Mouse (Mus musculus): ENCODE measurements at regions not wholly inside any gene's neighbourhood (a gene's known extent, or its start where the extent isn't known, plus 50 kb on each side); places are given as distances from the start of the nearest gene placed in this dataset.

- no peak for TF ChIP-seq POLR2A (IDR thresholded peaks at IDR 0.05; ENCODE audit: borderline replicate concordance, low read depth, low read length)
- no peak for TF ChIP-seq CTCF (IDR thresholded peaks at IDR 0.05; ENCODE audit: low read depth, low read length)
Measured at GRCm38 (mm10) chr14:106687361-106687760, 581.4 kb downstream of the Trim52 start.

All from bone marrow macrophage, adult 2 months (primary cell).